Mouse (Mus musculus) adrenal gland, postnatal 36 days (tissue): ENCODE data around the gene 1700025G04Rik. TPM values are rescaled to one million over a fixed set of nuclear protein-coding genes. Genes with fewer than 3 reads are reported as not detected.

Source experiments
- DNase-seq, 2 experiments: peaks; one replicate each; pipeline ENCODE4 v3.0.0; 2021; ENCODE audit warnings: mixed read lengths in 1 of 2
- total RNA-seq, 2 experiments: library from RNA; stranded (reverse); gene quantifications; 2 replicates each; pipeline ENCODE4 v1.2.3; 2021

1700025G04Rik gene
- total RNA-seq, 2 experiments from 2014 or later, result 51.0 to 92.3 TPM

- DNase-seq, result no peak
Observed at GRCm38 (mm10) chr1:151994271-151994670, 95.7 kb downstream of the 1700025G04Rik start.

DNA sequence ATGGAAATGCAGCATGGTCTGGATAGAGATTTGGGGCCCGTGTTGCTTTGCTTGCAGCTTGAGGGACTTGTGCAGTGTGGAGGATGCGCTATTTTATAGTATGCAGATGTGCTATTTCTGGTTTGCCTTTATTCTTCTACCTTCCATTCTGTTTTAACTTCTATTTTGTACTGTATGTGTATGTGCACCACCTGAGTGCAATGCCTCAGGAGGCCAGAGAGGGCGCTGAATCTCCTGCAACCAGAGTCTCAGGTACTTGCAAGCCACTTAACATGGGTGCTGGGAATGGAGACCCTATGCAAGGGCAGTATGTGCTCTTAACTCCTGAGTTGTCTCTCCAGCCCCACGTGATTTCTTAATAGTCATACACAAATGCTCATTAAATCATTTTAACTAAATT lies 98.4 kb downstream of the 1700025G04Rik start:
- no peak for DNase-seq

- DNase-seq, result no peak
Observed at GRCm38 (mm10) chr1:151990615-151991014, 99.3 kb downstream of the 1700025G04Rik start.

DNA sequence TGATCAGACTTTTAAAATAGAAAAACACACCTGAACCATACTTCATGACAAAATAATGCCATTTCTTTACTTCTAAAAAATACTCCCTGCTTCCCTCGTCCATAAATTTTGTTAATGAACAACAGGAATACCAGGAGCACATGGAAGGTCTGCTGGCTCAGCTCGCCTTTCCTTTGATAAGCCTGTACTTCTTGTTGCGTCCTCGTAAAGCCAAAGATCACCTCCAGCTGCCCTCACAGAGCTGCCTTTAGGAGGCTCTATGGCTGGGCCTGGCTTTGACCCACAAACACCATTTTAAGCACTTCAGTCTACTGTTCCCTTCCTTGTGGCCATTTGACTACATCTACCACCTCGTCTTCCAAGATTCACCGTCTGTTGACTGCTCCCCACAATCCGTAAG lies 101.2 kb downstream of the 1700025G04Rik start:
- DNase-seq, result no peak

DNA sequence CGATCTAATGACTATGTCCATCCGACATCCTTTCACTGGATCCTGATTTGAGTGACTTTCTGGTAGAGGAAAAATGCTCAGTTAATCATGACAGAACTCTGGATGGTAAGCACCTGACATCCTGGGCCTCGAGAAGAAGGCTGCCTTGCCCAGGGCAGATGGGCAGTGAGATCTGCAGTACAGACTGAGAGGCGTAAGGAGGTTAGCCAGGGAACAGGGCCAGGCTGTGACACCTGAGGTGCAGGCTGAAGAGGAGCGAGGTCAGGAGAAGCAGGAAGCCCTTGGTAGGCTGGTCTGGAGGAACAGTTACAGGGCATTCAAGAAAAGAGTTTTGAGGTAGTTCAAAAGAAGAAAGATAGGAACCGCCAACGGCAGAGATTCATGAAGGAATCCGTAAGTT lies 101.9 kb downstream of the 1700025G04Rik start:
- DNase-seq, result no peak

GRCm38 (mm10) chr1:151986024-151986778 lies 103.7 kb downstream of the 1700025G04Rik start:
- peak; percentile 31 to 43 for DNase-seq

DNA sequence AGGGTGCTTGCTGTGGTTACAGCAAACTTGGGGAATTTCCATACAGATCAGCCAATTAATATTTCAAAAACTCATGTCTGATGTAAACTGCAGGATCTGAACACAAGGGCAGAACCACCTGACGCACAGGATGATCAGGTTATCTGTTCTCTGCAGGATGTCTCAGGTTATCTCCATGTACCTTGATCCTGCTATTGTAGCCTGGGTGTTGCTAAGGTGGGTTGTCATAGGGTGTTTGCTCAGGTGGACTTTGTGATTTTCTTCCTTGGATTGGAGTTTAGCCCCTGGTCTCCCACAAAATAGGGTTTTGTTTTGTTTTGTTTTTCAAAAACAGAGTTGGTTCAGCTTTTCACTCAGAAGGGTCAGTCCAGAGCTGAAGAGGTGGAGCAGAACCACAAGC lies 104.9 kb downstream of the 1700025G04Rik start:
- DNase-seq, result no peak

DNA sequence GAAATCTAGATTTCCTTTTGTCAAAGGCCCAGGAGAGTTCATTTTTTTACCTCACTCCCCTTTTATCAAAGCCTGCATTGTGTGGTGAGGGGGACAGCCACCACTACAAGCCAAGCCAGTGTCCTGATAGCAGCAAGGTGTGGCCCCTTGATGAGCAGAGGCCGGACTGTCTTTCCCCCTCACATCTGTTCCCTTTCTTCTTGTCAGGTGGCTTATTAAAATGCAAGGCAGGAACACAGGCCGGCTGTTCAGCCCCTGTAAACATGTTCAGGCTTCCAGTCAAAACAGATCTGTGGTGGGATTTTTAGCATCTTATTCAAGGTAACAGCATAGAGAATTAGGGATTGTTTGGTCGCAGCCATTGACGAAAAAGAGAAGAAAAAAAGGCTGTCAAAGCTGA lies 105.9 kb downstream of the 1700025G04Rik start:
- DNase-seq, result no peak

DNA sequence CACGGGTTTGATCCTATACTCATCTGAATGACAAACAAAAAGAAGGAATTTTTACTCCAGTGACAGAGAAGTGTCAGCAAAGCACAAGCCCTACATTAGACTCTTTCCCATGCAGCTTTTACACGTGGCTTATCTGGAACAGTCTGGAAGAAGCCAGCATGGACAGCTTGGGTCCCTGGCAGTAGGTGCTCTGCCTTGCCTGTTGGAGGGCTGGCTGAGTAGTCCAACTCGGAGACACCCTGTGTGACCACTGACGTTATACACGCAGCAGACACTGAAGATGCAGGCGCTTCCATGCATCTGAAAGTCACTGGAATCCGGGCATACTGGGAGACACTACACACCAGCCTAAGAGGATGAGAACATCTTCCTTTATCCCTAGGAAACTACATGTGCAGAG lies 109.4 kb downstream of the 1700025G04Rik start:
- no peak for DNase-seq

- DNase-seq, result no peak
Observed at GRCm38 (mm10) chr1:151979803-151980456, 110.0 kb downstream of the 1700025G04Rik start.

DNA sequence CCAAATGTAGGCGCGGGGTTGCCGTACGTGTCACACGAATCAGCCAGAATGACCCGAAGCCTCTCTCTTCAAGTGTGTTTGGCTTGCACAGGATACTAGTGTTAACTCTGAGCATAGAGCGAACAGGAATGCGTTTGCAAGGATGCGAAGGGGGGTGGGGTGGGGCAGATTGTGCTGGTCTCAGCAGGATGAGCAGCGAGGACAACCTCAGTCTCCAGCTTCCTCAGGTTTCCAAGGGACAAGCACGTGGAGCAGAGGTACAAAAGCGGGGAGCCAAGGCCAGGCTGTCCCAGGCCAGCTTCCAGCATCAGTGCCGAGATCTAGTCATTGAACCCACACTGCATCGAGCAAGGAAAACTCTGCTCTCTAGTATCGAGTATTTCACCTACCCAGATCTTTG lies 111.2 kb downstream of the 1700025G04Rik start:
- DNase-seq, result no peak

- no peak for DNase-seq
Observed at GRCm38 (mm10) chr1:151977596-151977995, 112.3 kb downstream of the 1700025G04Rik start.

GRCm38 (mm10) chr1:151976850-151977249 lies 113.1 kb downstream of the 1700025G04Rik start:
- DNase-seq, result no peak

DNA sequence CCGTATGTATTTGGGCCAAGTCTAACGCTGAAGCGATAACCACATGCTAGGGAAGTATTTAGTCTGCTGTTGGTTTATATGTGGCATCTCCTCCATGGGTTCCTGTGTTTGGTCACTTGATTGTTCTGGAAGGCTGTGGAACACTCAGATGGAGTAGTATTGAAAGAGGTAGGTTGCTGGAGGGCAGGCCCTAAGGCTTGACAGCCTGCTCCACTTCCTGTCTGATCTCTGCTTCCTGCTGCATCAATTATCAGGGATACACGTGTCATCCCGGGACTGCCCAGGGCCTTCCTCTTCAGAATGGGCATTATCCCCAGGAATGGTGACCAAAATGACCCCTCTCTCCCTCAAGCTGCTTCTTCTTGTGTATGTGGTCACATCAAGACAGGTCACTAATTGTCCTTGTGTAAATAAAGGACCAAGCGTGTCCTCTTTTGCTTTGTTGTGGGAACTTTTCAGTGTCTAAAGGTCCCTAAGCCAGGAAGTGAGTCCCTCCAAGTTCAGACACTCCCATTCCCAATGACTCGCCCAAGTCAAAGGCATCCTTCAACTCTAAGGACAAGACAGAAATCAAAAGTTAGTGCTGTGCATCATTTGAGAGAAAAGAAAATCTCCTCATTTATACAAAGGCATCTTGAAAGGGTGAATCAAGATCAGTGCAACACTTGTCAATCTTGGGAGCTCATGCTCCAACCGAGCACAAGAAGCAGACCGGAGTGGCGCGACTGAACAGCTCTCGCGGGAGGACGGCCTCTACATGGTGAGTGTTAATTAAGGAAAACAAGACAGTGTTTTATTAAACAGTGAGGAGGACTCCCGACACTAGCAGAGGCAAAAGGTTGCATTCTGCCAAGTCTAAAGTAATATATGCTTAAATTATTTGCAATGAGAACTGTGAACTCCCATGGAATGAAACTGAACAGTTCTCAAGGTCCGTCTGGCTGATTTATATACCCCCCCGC lies 114.2 kb downstream of the 1700025G04Rik start:
- DNase-seq, result no peak

DNA sequence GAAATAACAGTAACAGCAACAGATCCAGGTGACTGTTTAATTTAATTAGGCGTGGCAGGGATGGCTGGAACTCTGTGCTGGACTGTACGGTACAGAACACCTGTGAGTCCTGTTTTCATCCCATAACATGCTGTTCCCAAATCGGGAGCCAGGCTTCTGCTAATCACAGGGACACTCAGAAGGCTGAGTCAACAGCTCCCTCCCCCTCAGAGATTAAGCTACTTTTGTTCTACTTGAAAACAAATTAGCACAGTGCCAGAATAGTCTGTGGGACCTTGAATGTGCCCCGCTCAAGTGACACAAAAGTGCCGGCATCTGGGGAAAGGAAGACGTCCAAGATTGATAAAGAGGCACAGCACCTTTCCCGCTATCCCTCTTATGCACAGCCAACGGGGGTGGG lies 115.0 kb downstream of the 1700025G04Rik start:
- peak; percentile 60 to 67 for DNase-seq

GRCm38 (mm10) chr1:151974424-151974823 lies 115.5 kb downstream of the 1700025G04Rik start:
- DNase-seq, result no peak

DNA sequence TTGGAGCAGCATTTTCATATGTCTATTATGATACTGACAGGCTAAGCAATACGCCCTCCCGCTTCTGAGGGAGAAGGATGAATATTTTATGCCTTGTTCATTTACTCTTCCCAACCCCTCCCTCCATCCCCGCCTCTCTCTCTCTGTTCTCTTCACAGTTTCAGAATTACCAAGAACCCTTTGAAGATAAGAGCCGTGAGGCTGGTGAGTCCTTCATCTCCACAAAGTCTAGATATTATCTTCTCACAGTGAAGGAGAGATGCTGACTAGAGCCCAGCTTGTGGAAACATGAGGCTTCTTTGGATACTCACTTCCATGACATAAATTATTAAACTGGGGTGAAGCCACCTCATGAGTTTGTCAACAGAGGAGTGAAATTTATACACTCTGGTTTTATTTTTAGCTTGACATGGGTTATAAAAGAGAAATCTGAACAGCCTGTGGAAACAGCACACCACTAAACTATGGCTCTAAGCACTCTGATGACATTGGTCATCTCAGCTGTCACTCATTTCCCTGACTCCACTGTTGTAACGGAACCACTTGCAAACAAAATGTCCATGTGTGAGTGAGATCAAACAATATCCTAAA lies 116.7 kb downstream of the 1700025G04Rik start:
- DNase-seq, result no peak

DNA sequence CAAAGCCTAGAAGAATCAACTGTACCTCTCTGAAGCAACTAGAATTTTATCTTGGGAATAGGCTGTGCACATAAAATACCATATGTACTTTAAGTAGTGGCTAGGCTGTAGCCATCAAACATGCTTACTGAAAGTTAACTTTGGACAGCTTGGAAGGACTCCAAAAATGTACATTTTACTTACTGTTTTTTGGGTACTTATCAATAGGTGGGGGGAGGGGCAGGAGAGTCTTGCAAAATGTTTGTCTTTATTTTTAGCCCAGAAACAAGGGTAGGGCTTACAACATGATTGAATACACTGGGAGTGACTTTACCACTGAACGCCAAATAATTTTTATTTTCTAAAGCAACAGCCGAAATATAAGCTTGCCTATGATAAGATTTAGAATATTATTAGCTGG lies 118.3 kb downstream of the 1700025G04Rik start:
- no peak for DNase-seq

DNA sequence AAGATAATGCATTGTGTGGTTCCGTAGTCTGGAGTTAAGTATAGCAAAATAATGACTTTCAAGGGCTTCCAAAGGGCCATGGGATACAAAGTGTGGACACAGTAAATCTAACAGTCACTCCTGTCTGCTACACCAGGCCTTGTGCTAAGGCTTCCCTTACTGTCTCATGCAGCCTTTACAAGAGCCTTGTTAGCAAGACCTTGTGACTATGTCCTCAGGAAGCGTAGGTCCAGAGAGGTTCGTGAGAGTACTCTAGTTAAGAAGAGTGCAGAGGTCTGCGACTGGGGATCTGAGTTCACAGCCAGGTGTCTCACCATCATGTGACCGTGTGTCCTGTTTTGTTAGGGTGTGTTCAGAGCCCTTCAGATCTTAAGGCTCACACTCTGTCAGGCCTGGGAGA lies 121.8 kb downstream of the 1700025G04Rik start:
- DNase-seq, result no peak

DNA sequence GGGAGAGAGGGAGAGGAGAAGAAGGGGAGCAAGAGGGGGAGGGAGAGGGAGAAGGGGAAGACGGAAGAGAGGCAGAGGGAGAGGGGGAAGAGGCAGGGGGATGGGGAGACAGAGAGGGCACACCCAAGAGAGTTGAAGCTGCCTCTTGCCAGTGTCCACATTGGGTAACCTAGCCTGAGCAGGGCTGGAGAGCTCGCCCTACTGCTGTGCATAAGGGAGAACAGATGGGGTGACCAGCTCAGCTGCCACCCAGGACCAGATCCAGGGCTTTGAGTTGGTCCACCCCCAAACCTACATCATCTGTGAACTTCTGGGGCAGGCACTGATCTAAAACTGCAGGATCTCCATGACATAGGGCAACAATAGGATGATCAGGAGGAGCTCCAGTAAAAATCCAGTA lies 125.1 kb downstream of the 1700025G04Rik start:
- no peak for DNase-seq

- DNase-seq, result no peak
Observed at GRCm38 (mm10) chr1:151963248-151963647, 126.7 kb downstream of the 1700025G04Rik start.

DNA sequence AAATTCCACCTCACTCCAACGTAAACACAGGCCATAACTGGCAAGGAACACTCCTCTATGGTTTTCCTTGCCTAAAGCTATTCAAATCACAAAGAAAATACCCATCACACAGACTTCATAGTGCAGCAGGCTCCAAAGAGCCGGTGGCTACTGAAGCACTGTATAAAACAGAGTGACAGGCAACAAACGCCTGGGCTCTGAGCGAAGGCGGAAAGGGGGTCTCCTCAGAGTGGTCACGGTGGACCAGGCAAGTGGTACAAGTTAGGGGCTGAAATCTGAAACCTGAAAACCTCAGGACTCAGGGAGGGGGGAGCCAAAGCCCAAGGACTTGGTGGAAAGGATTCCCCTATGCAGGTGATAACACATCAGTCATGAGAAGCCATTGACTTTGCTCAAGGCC lies 127.8 kb downstream of the 1700025G04Rik start:
- no peak for DNase-seq
